Mouse (Mus musculus) fat pad, adult 2 months (tissue): ENCODE results near the gene Zfp423.

Source experiments
- DNase-seq: peaks from one replicate; pipeline ENCODE4 v3.0.0-alpha.2; 2011; ENCODE audit warnings: low read depth, low spot score; ENCODE audit errors: extremely low read depth

Zfp423 gene

DNA sequence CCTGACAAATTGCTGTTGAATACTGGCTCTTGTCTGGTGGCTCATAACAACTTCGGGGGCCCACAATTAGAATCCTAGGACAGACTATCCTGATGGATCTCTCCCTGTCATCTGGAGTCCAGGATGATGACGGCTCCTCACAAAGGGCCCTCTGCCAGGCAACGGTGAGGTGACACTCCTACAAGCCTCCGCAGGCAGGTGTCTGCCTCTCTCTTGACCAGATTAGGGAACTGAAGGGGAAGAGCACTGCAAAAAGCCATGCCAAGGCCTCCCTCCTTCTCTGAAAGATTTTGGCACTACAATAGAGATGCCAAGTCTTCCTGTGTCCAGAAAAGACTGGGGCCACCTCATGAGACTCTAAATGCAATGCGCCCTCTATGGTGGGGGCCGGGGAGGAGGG lies 7.1 kb downstream of the Zfp423 start:
- DNase-seq, result no peak

DNA sequence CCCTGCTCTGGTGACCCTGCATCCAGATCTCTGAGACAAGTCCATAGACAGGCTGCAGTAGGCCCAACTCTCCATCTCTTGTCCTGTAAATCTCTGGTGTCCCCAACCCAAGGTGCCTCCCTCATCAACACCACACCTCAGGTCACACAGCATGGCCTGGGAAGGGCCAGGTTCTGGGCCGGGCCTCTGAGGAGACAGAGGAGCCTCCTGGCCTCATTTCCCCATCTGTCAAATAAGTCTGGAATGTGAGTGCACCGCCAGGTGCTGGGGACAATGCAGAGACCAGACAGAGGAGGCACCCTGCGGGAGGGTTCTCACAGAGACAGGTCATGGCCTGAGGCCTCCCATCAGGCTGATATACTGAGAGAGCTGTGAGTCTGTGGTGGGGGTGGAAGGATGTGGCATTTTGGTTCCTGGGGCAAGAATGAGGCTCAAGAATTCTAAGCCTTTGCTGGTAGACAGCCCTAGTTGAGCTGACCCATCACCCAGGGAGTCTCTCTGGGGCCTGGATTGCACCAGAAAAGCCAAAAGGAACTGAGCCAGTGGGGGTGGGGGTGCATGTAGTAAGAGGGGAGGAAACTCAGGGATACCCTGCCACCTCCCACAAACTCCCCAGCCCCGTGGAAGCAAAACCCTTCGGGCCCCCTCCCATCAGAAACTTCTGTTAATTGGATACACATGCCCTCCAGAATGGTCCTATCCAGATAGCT lies 15.0 kb downstream of the Zfp423 start:
- DNase-seq, result no peak

DNA sequence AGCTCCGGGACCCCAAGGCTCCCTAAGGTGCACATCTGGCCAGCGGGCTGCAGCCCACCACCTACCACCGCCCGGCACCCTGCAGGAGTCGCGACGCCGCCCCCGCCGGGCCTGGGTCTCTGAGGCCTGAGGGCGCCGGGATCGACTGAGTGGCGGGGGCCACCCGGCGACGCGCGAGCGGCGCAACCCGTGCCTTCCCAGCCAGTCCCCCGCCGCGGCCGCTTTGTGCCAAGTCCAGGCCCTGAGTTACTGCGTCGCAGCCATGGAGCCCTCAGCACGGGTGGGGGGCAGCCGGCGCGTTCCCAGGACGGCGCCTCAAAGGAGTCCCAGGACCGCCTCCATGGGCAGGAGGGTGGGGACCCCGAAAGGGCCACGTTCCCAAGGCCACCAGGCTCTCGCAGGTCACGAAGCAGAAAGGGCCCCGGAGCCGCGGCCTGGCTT lies 15.7 kb downstream of the Zfp423 start:
- no peak for DNase-seq

DNA sequence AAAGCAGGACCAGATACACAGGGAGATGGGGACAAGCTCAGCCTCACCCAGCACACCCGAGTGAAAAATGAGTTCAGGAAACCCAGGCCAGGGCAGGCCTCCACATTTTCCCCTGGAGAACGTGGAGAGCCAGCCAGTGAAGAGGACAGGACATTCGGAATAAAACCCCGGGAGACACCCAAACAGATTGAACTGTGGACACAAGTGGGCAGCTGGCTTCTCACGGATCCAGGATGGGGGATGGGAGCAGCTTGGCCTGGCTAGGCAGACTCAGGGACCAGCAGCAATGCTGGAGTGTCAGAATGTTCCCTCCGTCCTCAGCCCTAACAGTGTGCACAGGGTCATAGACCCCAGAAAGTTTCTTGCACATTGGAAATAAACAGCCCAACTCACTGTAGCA lies 18.7 kb downstream of the Zfp423 start:
- DNase-seq, result no peak

DNA sequence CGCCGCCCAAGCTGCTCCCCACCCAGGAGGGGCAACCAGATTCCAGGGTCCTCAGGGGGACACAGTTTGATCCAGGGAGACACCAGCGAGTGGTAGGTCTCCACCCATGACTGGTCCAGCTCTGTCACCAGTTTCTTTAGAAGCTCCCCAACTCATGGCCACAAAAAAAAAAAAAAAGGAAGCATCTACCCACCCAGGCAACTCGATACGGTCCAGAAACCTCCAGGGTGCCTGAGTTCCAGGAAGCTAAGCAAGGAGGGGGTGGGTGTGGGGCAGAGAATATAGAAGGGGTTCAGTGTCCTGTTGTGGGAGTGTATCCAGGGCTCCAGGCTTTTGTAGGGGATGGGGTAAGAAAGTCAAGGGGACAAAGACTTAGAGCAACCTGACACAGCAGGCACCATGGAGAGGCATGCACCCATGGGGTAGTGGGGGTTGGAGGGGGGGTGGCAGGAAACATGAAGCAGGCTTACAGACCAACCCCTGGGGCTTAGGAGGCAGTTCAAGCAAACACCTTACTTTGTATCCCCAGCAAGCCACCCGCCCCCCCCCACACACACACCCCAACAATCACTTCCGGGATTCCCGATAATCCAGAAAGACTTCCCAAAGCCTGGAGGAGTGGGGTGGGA lies 20.0 kb downstream of the Zfp423 start:
- no peak for DNase-seq

DNA sequence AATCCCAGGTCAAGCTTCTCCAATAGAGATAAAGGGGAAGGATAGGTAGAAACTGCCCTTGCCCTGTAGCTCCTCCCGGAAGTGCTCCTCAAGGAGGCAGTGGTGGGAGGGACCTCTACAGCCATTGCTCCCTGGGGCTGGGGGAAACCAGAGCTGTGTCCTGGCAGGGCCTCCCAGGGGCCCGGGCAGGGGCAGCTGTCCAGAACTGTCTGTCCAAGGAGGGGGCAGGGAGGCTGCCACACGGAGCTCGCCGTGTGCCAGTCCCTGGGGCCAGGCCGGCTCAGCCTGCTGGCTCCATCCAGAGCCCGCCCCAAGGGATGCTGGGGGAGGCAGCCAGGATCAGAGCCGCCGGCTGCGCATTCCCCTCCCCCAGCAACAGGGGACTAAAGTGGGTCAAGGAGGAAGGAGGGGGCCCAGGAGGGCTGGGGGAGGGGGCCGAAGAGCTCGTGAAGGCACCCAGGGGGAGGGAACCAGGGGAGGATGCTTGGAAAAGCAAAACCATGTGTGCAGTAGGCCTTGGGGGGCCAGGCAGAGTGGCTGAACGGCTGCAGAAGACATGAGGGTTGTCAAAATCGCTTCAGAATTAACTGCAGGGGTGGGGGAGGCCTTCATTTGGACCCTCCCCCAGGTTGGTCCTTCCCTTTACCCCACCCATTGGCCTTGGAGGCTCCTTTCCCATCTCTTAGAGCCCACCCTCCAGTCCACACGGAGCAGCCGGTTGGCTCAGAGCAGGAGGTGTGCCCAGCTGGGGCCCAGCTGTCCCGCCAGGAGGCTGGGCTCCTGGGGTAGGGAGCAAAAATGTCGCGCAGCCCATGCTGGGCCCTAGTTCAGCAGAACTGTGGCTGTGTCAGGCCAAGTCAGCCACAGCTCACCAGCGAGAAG lies 20.8 kb downstream of the Zfp423 start:
- DNase-seq, result no peak

DNA sequence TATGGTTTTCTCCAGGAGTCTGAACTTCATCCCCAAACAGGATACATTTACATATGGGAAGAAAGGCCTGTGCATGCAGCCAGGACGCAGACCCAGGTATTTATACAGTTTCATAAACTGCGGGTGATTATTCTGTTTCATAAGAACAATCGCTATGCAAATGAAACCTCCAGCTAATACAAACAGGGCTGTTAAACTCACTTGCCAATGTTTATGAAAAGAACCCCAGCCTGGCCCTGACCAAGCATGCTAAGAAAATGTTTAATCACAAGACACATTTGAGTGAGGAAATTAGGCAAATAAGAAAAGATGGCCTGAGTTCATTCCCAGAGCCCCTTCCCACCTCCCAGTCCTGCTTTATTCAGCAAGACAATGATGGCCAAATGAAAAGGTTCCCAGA lies 22.2 kb downstream of the Zfp423 start:
- no peak for DNase-seq

DNA sequence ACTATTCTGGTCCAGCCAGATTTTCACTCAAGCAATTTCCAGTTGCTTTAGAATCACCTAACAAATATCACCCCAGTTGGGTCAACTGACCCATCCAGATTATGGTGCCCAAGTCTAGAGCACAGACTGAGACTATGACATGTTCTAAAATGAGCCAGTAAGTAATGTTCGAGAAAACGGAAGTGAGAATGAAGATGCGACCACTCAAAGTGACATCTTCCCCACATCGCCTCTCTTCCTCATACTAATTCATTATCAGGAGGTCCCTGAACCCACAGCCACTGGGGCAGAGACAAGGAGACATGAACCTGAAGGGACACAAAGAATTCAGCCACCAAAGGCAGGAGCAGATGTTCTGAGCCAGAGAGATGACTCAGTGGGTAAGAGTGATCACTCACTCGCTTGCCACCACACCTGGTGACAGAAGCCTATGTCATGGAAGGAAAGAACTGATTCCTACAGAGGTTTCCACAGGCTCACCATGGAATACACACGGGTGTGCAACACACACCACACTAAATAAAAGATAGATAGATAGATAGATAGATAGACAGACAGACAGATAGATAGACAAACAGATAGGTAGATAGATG lies 24.2 kb downstream of the Zfp423 start:
- no peak for DNase-seq

DNA sequence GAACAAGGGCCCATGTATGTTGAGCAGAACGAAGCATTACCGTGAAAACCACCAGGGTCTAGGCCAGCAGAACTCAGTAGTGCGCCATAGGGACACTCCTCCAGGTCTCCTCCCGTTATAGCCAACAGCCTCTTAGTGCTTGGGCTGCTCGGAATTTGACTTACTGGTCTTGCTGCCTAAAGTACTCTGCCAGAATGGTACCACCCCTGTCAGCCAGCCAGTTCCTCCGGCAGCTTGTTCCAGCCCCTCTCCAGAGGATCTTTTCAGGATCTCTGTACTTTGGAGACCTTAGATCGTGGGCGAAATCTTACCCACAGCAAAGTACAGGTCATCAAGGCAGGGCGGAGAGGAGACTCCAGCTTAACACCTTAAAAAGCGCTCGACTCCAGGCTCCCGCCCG lies 25.2 kb downstream of the Zfp423 start:
- no peak for DNase-seq

DNA sequence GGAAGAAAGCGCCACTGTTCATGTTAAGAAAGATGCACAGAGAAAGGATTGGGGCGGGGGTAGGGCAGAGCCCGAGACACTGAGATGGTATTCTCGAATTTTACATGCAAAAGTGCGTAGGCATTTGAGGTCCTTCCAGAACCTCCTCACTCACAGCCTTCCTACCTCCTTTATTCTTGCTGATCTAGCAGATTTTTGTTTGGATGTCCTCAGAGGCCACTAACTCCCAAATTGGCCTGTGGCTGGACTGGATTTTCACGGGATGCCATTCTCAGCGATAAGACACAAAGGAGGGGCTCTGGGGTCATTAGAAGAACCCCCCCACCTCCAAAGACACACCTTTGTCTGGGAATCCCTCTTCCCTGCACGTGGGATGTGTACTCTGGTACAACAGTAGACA lies 25.6 kb downstream of the Zfp423 start:
- no peak for DNase-seq

DNA sequence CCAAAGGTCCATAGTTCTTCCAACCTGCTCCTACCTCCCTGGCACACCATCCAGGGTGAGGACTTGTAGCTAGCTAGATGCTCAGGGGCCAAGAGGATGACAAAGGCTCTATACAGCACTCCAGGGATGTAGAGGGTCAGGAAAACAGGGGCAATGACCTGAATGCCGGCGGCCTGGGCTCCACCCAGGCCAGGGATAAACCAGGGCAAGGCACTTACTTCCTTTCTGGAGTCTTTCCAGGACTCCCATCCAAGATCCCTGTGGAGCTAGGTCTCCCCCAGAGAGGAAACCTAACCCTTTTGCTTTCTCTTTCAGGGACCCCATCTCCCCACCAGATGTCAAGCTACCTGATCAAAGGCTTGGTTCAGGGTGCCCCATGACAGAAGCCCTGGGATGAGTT lies 30.5 kb downstream of the Zfp423 start:
- DNase-seq, result no peak

DNA sequence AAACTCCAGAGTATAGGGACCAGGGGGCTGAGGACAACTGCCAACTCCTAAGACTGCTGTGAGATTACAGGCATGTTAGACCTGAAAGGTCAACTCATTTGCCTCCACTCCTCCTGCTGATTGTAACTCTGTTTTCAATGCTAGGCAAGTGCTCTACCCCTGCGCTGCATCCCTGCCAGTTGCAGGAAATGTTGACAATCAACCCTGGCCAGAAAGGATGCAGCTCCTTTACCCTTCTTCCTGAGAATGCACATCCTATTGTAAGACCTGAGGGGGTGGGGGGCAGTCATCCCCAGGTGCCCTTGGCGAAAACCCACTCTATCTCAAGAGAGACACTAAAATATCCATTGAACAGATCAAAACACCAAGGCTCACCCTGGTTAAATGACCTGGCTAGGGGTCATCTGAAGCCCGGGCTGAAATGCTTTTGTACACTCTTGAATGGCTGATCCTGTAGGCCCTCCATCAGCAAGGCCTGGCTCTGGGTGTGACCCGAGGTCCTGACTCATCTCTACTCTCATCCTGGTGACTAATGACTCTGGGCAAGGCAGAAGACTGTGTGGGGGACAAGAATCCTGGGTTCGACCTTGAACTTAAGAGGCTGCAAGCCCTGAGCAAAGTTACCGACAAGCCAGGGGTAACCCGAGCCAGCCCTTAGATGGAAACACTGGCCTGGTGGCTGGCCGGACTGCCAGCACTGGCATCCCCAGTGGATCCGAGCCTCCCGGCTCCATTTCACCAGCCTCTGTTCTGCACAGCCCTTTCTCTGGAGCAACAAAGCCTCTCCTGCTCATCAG lies 32.2 kb downstream of the Zfp423 start:
- DNase-seq, result no peak

DNA sequence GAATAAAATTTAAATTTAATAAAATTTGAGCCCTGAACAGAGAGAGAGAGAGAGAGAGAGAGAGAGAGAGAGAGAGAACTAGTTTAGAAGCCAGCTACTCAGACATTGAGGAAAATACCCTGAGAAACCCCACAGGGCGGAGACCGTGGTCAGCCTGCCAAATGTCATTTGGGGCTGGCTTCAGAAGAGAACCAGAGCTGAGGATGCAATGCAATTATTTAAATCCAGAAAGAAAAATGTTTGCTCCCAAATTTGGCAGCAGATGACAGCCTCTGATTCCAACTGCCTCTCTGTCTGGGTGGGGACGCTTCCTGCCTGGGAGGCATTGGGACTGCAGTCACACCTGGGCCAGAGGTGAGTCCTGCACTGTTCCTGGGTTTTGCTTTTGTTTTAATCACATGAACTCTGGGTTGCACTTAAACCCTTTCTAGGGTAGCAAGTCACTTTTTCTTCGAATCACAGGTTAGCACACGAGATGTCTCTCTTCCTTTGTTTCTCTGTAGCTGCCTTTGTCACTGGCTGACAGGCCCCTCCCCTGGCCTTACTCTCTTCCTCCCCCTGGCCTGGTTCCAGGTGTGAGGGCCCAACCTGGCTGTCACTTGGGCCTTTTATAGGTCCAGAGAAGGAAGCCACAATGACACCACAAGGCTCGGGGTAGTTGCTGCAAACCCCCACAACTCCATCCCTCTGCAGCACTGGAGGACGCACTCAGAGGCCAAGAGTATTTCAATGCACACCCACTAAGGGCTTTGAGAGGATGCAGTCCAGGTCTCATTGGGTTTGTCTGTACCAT lies 33.1 kb downstream of the Zfp423 start:
- no peak for DNase-seq

DNA sequence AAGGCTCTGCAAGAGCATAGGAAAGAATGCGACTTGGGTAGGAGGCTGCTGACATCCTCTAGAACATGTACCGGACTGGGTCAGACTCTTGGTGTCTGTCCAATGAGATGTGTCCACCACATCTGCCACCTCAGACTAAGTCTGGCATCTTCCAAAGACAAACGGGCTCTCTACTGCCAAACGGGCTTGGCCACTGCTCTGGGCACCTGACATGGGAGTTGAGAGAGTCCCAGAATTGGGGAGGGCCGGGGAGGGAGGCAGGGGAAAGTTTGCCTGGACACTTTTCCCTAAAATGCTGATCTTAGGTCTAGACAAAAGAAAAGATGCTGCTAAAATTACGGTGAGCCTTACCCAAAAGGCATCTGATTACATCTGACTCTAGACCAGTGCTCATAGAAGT lies 36.5 kb downstream of the Zfp423 start:
- DNase-seq, result no peak

DNA sequence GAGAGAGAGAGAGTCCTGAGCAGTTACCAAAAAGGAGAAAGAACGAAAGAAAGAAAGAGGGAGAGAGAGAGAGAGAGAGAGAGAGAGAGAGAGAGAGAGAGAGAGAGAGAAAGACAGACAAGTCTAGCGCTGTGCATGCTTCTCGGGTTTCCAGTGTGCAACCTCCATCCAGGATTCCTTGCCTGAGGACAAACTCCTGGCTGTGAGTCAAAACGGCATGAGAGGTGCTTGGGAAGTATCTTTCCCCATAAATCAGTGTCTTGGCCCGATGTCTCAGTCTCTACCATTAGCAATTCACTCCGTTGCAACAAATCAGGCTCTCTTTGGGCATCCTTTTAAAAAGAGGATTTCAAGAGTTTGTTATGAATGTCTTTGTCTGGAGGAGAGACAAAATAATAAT lies 36.9 kb downstream of the Zfp423 start:
- peak; percentile 80 for DNase-seq

DNA sequence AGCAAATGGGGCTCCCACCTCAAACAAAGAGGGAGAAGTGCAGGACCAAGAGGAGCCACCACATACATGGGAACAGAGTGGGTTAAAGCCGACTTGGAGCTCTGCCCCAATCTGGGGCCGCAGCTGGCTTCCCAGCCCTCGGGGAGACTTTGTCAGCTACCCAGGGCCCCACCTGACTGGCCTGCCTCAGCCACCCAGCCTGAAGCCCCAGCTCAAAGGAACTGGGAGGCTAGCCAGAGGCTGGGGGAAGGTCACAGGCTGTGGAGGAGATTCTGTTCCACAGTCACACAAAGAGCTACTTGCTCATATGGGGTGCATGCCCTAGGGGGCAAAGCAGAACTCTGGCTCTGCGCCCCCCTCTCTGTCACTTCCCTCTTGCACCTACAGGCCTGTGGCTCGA lies 41.4 kb downstream of the Zfp423 start:
- no peak for DNase-seq

DNA sequence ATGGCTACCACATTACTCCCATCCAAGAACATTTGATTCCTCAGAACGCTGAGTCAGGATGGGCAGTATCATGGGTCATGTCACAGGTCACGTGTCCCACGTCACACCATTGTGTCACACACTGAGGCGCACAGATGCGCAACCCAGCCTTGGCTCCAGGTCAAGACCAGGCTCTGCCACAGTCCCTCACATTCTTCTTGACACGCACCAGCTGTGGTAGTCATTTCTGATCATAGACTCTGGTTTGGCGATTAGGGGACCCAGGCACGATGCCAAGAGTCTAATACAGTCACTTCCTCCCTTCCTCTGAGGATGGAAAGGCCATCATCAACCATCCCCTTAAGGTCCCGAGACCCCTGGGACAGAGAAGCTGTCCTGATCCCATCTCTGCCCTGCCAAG lies 43.6 kb downstream of the Zfp423 start:
- DNase-seq, result no peak

DNA sequence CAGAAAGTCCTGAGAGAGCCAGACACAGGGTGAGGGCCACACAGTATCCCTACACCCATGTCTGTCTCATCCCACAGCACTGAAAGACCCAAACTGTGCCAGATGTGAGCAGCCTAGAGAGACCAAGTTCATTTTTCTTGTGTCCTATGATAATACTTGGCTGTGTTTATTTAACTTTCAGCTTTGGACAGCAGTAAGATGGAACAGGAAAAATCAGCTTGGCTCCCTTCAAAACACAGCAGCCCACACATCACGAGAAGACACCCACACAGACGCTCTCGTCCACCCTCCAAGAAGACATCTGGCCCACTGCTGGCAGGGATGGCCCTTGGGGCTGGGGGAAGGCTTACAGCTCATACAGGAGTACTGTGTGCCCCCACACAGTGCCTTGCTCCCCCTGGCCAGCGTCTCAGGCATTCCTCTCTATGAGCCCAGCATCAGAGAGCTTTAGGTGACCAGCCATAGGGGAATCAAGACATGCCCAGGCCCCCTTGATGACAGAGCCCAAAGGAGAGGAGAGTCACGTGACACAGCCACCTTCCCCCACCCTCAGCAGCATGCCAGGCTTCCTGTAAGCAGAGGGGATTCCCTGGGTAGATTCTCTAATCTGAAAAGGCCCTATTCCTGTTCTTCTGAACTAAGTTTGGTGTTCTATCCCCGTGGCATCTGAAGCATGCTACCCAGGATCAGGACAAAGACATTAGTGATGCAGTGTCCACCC lies 45.0 kb downstream of the Zfp423 start:
- no peak for DNase-seq

DNA sequence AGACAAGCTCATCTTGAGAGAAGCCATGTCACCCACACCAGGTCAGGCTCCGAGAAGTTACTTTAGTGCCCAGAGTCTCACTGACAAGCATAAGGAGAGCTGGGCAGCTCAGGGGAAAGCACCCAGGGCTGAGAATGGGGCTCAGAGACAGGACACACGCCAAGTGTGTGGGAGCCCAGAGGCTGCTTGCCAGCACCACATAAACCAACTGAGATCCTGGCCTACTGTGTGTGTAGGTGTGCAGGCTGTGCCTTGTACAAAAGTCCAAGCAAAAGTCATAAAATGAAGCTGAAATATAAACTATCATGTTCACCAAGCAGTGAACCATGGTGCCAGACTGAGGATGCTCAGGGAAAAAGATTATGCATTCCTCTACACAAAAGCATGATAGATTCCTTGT lies 50.5 kb downstream of the Zfp423 start:
- DNase-seq, result no peak
